Mouse (Mus musculus) cerebellum, postnatal 4 days (tissue): ENCODE measurements at regions not wholly inside any gene's neighbourhood (a gene's known extent, or its start where the extent isn't known, plus 50 kb on each side); places are given as distances from the start of the nearest gene placed in this dataset.
A peak's percentile ranks its signal among the peaks of the same experiment; 100 is the strongest.

Experiments
- DNase-seq, 2 experiments: peaks; one replicate each; pipeline ENCODE4 v3.0.0; 2022; ENCODE audit warnings: low spot score in 2 of 2, mixed read lengths in 1 of 2

- DNase-seq = no peak
Measured at GRCm38 (mm10) chr13:107088198-107088597, 66.3 kb upstream of the Kif2a start.

DNA sequence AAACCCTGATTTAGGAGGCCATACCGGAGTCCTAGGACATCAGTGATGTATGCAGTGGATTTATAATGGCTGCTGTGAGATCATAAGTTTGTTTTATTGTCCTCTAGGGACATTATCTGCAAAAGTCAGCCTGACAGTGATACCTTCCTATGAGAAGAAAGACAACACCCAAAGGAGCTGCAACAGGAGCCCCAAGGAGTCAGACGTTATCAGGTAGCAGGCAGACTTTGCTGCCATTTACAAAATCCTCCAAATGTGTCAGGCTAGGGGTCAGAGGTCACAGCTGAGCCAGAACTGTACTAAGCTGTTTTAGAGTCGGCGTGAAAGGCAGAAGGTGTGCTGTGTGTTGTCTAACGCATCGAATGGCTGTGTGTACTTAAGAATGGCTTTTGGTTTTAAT is 65.4 kb upstream of the Kif2a start:
- DNase-seq = no peak

GRCm38 (mm10) chr13:107078085-107078484 is 56.2 kb upstream of the Kif2a start:
- no peak for DNase-seq

GRCm38 (mm10) chr13:107074917-107075316 is 53.0 kb upstream of the Kif2a start:
- no peak for DNase-seq

GRCm38 (mm10) chr13:107073039-107073620 is 51.2 kb upstream of the Kif2a start:
- peak in 1 of 2 experiments; percentile 20 for DNase-seq

DNA sequence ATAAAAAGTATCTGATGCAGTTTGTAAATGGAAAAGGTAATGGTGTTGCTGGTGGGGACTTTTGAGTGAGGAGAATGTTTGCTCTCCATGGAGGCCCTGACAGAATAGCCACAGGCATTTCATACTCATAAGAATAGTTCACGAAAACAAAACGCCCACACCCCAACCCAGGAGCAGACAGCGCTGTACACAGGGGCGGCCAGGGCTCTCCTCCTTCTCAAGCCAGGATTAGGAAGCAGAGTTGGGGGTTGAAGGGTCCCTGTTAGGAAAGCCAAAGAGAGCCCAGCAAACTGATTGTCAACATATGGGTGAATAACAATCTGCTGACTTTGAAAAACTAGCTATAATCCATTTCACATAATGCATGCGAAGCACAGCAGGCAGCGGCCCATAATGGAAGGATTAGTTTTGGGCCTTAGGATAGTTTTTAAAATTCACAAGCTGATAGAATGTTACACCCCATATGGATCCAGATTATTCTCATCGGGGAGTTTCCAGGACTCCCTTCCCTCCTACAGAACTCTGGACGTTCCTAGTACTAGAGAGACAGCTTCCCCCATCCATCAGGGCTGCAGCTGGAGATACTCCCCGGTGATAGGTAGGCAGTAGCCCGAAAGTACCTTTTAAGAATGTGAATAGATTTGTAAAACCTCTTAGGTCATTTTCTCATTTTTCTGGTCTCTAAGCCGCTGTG is 50.6 kb upstream of the Kif2a start:
- no peak for DNase-seq
